13 mouse cellular contexts compared by ENCODE assay signal in the genomic region with DNA sequence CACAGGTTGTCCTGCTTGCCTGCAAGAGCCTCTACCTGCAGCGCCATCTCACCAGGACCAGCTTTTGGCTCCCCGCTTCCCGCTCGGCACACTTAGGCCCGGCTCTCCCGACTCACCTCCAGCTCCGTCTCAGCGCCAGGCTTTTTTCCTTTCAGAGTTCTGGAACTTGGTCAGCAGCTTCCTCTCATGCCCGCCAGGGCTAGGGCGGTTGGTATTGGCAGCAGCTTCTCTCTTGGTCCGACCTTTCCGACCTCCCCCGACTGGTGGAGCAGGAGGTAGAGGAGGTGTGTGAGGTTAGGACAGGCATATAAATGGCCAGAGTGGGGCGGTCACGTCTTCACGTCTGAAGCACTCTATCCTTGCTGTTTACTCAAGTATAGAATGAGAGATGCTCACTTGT. TPM values are rescaled to one million over a fixed set of nuclear protein-coding genes. Genes with fewer than 3 reads are reported as not detected.
DNase-seq lines count a peak whose midpoint lies in the region; ATAC-seq and TF ChIP-seq lines count a peak whose summit lies in the region.
"Had no signal": no experiment of that assay in that cellular context is flagged by ENCODE, and none has a peak within 500 bp of the region (broad histone marks: within the 10 kb centered on the region; RNA-seq: fewer than 3 reads in every experiment).

No protein-coding gene starts in this region.

- no peaks in the 10 kb centered on the region for H3K9me3 ChIP-seq in neural tube, embryonic 15.5 days (replicated peaks)
- H3K9me3 ChIP-seq in liver, embryonic 13.5 days (replicated peaks): no peaks in the 10 kb centered on the region
- no peaks in the 10 kb centered on the region for H3K9me3 ChIP-seq in midbrain, embryonic 10.5 days (replicated peaks)
- H3K9me3 ChIP-seq: midbrain, embryonic 12.5 days had no signal

- H3K36me3 ChIP-seq in neural tube, embryonic 15.5 days: no peaks in the 10 kb centered on the region
- H3K36me3 ChIP-seq in liver, embryonic 13.5 days: no peaks in the 10 kb centered on the region
- H3K36me3 ChIP-seq in small intestine, adult 2 months (ENCODE audit: control insufficient read depth, insufficient read depth, low read length): no peaks in the 10 kb centered on the region
- no peaks in the 10 kb centered on the region for H3K36me3 ChIP-seq in midbrain, embryonic 10.5 days
- H3K36me3 ChIP-seq: midbrain, embryonic 12.5 days had no signal

- no peak for ATAC-seq in neural tube, embryonic 15.5 days (ENCODE audit: low FRiP score)
- ATAC-seq in liver, embryonic 13.5 days (ENCODE audit: low read depth): no peak

- TF ChIP-seq POLR2A in small intestine, adult 2 months (IDR thresholded peaks at IDR 0.05; ENCODE audit: low read depth, low read length): 0 out of 2 replicates have a peak, but pooled peaks have one; percentile 23

- no peak for TF ChIP-seq CTCF in small intestine, adult 2 months (IDR thresholded peaks at IDR 0.05; ENCODE audit: extremely low read depth, insufficient read length, insufficient replicate concordance, low read depth, low read length)

- no peaks in the 10 kb centered on the region for H3K4me1 ChIP-seq in neural tube, embryonic 15.5 days
- peaks cover 59% of the 10 kb centered on the region for H3K4me1 ChIP-seq in liver, embryonic 13.5 days (replicated peaks)
- H3K4me1 ChIP-seq in small intestine, adult 2 months (ENCODE audit: control insufficient read depth, insufficient read depth, insufficient read length, low read length): peaks cover 8% of the 10 kb centered on the region; the same call in 1 of the 2 replicates
- peaks cover 2% of the 10 kb centered on the region for H3K4me1 ChIP-seq in midbrain, embryonic 10.5 days
- H3K4me1 ChIP-seq: midbrain, embryonic 12.5 days had no signal

- no peak overlapping the region for H3K27ac ChIP-seq in neural tube, embryonic 15.5 days (replicated peaks)
- no peak overlapping the region for H3K27ac ChIP-seq in liver, embryonic 13.5 days
- peak overlapping the region; percentile 64; the same call in 1 of the 2 replicates for H3K27ac ChIP-seq in small intestine, adult 2 months (ENCODE audit: insufficient read depth, low read depth, low read length)
- H3K27ac ChIP-seq in midbrain, embryonic 10.5 days (replicated peaks): no peak overlapping the region
- H3K27ac ChIP-seq: midbrain, embryonic 12.5 days had no signal

- peak overlapping the region; percentile 15; the same call in 1 of the 2 replicates for H3K4me2 ChIP-seq in neural tube, embryonic 15.5 days
- peak overlapping the region; percentile 37 for H3K4me2 ChIP-seq in liver, embryonic 13.5 days
- H3K4me2 ChIP-seq: midbrain, embryonic 12.5 days had no signal

- intact Hi-C loops in gastrocnemius, postnatal 14 days (cut with DNase I; ENCODE audit: low total_unique reads): no loop called here

- DNase-seq in gastrocnemius, adult 18-20 months (ENCODE audit: low spot score): peak; percentile 20
- no peak for DNase-seq in gastrocnemius, postnatal 14 days
- no peak for DNase-seq in neural tube, embryonic 10.5 days (ENCODE audit: extremely low spot score, low spot score)
- DNase-seq in liver, embryonic 13.5 days: no peak
- no peak for DNase-seq in midbrain, embryonic 10.5 days (ENCODE audit: low spot score)
- no peak for DNase-seq in left cerebral cortex, adult 11 months (ENCODE audit: low spot score)
- DNase-seq: B cell, adult 2 months had no signal

- no peak overlapping the region for H3K4me3 ChIP-seq in neural tube, embryonic 15.5 days (replicated peaks)
- H3K4me3 ChIP-seq in liver, embryonic 13.5 days (replicated peaks): no peak overlapping the region
- H3K4me3 ChIP-seq in small intestine, adult 2 months (ENCODE audit: low read depth, low read length): peak overlapping the region; percentile 52
- no peak overlapping the region for H3K4me3 ChIP-seq in midbrain, embryonic 10.5 days
- H3K4me3 ChIP-seq: midbrain, embryonic 12.5 days had no signal

- H3K27me3 ChIP-seq in neural tube, embryonic 15.5 days (replicated peaks): no peaks in the 10 kb centered on the region
- no peaks in the 10 kb centered on the region for H3K27me3 ChIP-seq in liver, embryonic 13.5 days
- H3K27me3 ChIP-seq in small intestine, adult 2 months (ENCODE audit: control insufficient read depth, insufficient read depth, low read length): no peaks in the 10 kb centered on the region
- H3K27me3 ChIP-seq in midbrain, embryonic 10.5 days (ENCODE audit: low read depth, poor library complexity, severe bottlenecking): no peaks in the 10 kb centered on the region

- H3K9ac ChIP-seq in neural tube, embryonic 15.5 days (replicated peaks): no peak overlapping the region
- H3K9ac ChIP-seq in liver, embryonic 13.5 days: peak overlapping the region; percentile 44; the same call in 1 of the 2 replicates
- H3K9ac ChIP-seq: midbrain, embryonic 12.5 days had no signal

- WGBS in neural tube, embryonic 15.5 days: 74% methylated on average over 16 of the region's 16 CpGs
- 77% methylated on average over 16 of the region's 16 CpGs for WGBS in liver, embryonic 13.5 days (ENCODE audit: insufficient replicate concordance)
- 86% methylated on average over 16 of the region's 16 CpGs for WGBS in small intestine, adult 2 months
- WGBS in midbrain, embryonic 10.5 days: 70% methylated on average over 16 of the region's 16 CpGs

RNA-seq across cellular contexts. Expression of a gene that starts 5.9 kb away (rescaled TPM):
- 1 to 10 TPM; 7.5 to 8.8 TPM for total RNA-seq in gastrocnemius, adult 18-20 months (2021)
- 10 to 100 TPM; 15.4 to 18.3 TPM for total RNA-seq in gastrocnemius, postnatal 14 days (2021)
- 12.4 and 13.9 TPM in 2 replicates for polyA plus RNA-seq in neural tube, embryonic 15.5 days (2015; fragmentation: Nextera tagmentation; extraction: Ambion mirVana)
- polyA plus RNA-seq in liver, embryonic 13.5 days (2015; fragmentation: Nextera tagmentation; extraction: Ambion mirVana): 1.7 and 2.0 TPM in 2 replicates
- polyA plus RNA-seq in small intestine, adult 2 months (2012; rRNA removed): 32.5 and 97.9 TPM in 2 replicates
- 1.6 and 3.1 TPM in 2 replicates for polyA plus RNA-seq in midbrain, embryonic 10.5 days (2016; fragmentation: Nextera tagmentation; extraction: Ambion mirVana)

RNA-seq across cellular contexts. Expression of a gene that starts 24.3 kb away (rescaled TPM):
- total RNA-seq in gastrocnemius, adult 18-20 months (2021): 10 to 100 TPM; 29.1 to 33.1 TPM
- total RNA-seq in gastrocnemius, postnatal 14 days (2021): 10 to 100 TPM; 23.2 to 24.6 TPM
- polyA plus RNA-seq in neural tube, embryonic 15.5 days (2015; fragmentation: Nextera tagmentation; extraction: Ambion mirVana): 53.2 and 64.5 TPM in 2 replicates
- polyA plus RNA-seq in liver, embryonic 13.5 days (2015; fragmentation: Nextera tagmentation; extraction: Ambion mirVana): 34.7 and 36.8 TPM in 2 replicates
- 16.7 and 23.9 TPM in 2 replicates for polyA plus RNA-seq in small intestine, adult 2 months (2012; rRNA removed)
- 61.9 and 63.5 TPM in 2 replicates for polyA plus RNA-seq in midbrain, embryonic 10.5 days (2016; fragmentation: Nextera tagmentation; extraction: Ambion mirVana)

RNA-seq across cellular contexts. Expression of a gene that starts 30.0 kb away (rescaled TPM):
- total RNA-seq in gastrocnemius, adult 18-20 months (2021): under 1 TPM in 1 of 2 experiments, not detected in 1; 0.31 TPM
- total RNA-seq in gastrocnemius, postnatal 14 days (2021): not detected
- polyA plus RNA-seq in neural tube, embryonic 15.5 days (2015; fragmentation: Nextera tagmentation; extraction: Ambion mirVana): not detected in 2 replicates
- not detected in 2 replicates for polyA plus RNA-seq in liver, embryonic 13.5 days (2015; fragmentation: Nextera tagmentation; extraction: Ambion mirVana)
- polyA plus RNA-seq in small intestine, adult 2 months (2012; rRNA removed): 0.15 and 0.51 TPM in 2 replicates
- polyA plus RNA-seq in midbrain, embryonic 10.5 days (2016; fragmentation: Nextera tagmentation; extraction: Ambion mirVana): not detected in 2 replicates
- total RNA-seq: adrenal gland, postnatal 36 days; gastrocnemius, postnatal 4 days; layer of hippocampus, adult 8-10 months had no signal
- polyA plus RNA-seq: midbrain, embryonic 12.5 days had no signal

RNA-seq across cellular contexts. Expression of a gene that starts 39.2 kb away (rescaled TPM):
- 10 to 100 TPM; 12.7 to 14.4 TPM for total RNA-seq in gastrocnemius, adult 18-20 months (2021)
- total RNA-seq in gastrocnemius, postnatal 14 days (2021): 1 to 10 TPM; 6.5 to 7.6 TPM
- polyA plus RNA-seq in neural tube, embryonic 15.5 days (2015; fragmentation: Nextera tagmentation; extraction: Ambion mirVana): 32.6 and 32.7 TPM in 2 replicates
- polyA plus RNA-seq in liver, embryonic 13.5 days (2015; fragmentation: Nextera tagmentation; extraction: Ambion mirVana): 11.5 and 12.4 TPM in 2 replicates
- polyA plus RNA-seq in small intestine, adult 2 months (2012; rRNA removed): 24.9 and 55.7 TPM in 2 replicates
- polyA plus RNA-seq in midbrain, embryonic 10.5 days (2016; fragmentation: Nextera tagmentation; extraction: Ambion mirVana): 23.8 and 32.3 TPM in 2 replicates

RNA-seq across cellular contexts. Expression of a gene that starts 40.0 kb away (rescaled TPM):
- total RNA-seq in gastrocnemius, adult 18-20 months (2021): under 1 TPM; 0.47 to 0.59 TPM
- total RNA-seq in gastrocnemius, postnatal 14 days (2021): under 1 TPM; 0.55 to 0.88 TPM
- polyA plus RNA-seq in neural tube, embryonic 15.5 days (2015; fragmentation: Nextera tagmentation; extraction: Ambion mirVana): 0.22 and 1.3 TPM in 2 replicates
- polyA plus RNA-seq in liver, embryonic 13.5 days (2015; fragmentation: Nextera tagmentation; extraction: Ambion mirVana): 0.61 and 0.71 TPM in 2 replicates
- polyA plus RNA-seq in small intestine, adult 2 months (2012; rRNA removed): 2.3 TPM in 2 replicates
- 0.41 and 0.58 TPM in 2 replicates for polyA plus RNA-seq in midbrain, embryonic 10.5 days (2016; fragmentation: Nextera tagmentation; extraction: Ambion mirVana)
